Mouse (Mus musculus) fibroblast of lung, adult 2 months (primary cell): ENCODE results near the gene Slc13a5.

Source experiments
- DNase-seq: peaks from one replicate; pipeline ENCODE4 v3.0.0-alpha.2; 2011; ENCODE audit warnings: low read depth

Slc13a5 gene

GRCm38 (mm10) chr11:72205256-72205655, 61.8 kb downstream of the Slc13a5 start:
- DNase-seq = no peak

GRCm38 (mm10) chr11:72203440-72203839, 63.6 kb downstream of the Slc13a5 start:
- DNase-seq = no peak

GRCm38 (mm10) chr11:72196506-72196905, 70.5 kb downstream of the Slc13a5 start:
- no peak for DNase-seq

GRCm38 (mm10) chr11:72194259-72194658, 72.8 kb downstream of the Slc13a5 start:
- no peak for DNase-seq
